Mouse (Mus musculus): Measurements from ENCODE around the gene Tmprss4. TPM values are rescaled to one million over a fixed set of nuclear protein-coding genes. Genes with fewer than 3 reads are reported as not detected.

Gene Tmprss4
- polyA plus RNA-seq, 1 experiment: 0.06 TPM

DNA sequence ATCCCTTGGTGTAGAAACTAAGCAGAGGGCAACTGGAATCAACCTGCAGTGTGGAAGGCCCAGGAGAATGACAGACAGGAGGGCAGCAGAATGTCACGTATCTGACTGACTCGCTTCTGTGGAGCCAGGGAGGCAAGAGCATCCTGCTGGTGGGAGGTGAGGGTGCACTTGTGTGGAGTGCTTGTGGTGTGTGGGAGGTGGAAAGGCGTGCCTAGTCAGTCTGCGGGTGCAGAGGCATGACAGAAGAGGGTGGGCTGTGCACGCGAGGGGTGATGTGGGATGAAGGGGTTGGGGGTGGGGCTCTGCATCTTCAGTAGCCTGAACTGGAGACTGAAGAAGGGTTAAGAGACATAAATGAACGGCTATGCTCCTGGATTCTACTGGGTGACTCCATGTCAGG lies 50.5 kb downstream of the Tmprss4 start:
- H3K36me3 ChIP-seq (ENCODE audit: control insufficient read depth, insufficient read depth, low read length): no peaks in the 10 kb centered on the region
- H3K27ac ChIP-seq (ENCODE audit: control insufficient read depth, insufficient read depth, low read depth, low read length): no peak overlapping the region
- H3K27me3 ChIP-seq (ENCODE audit: control insufficient read depth, insufficient read depth, low read length): no peaks in the 10 kb centered on the region
- no peak overlapping the region for H3K4me3 ChIP-seq (ENCODE audit: control insufficient read depth, low read depth, low read length)
- no peak for TF ChIP-seq CTCF (IDR thresholded peaks at IDR 0.05; ENCODE audit: control insufficient read depth, insufficient read depth, insufficient replicate concordance, low read depth, low read length)
- no peak for TF ChIP-seq POLR2A (IDR thresholded peaks at IDR 0.05; ENCODE audit: control insufficient read depth, low read depth, low read length)
- no peaks in the 10 kb centered on the region; the same call in 1 of the 2 replicates for H3K4me1 ChIP-seq (ENCODE audit: control insufficient read depth, insufficient read depth, low read length)

- Histone ChIP-seq H3K27ac (ENCODE audit: control insufficient read depth, insufficient read depth, low read depth, low read length) (no peak overlapping the region), H3K4me1 (ENCODE audit: control insufficient read depth, insufficient read depth, low read length) (peaks cover 2% of the 10 kb centered on the region; the same call in 1 of the 2 replicates), H3K27me3 (ENCODE audit: control insufficient read depth, insufficient read depth, low read length) (no peaks in the 10 kb centered on the region), H3K36me3 (ENCODE audit: control insufficient read depth, insufficient read depth, low read length) (no peaks in the 10 kb centered on the region), H3K4me3 (ENCODE audit: control insufficient read depth, low read depth, low read length) (no peak overlapping the region)
- TF ChIP-seq POLR2A (IDR thresholded peaks at IDR 0.05; ENCODE audit: control insufficient read depth, low read depth, low read length) (no peak), CTCF (IDR thresholded peaks at IDR 0.05; ENCODE audit: control insufficient read depth, insufficient read depth, insufficient replicate concordance, low read depth, low read length) (no peak)
Measured at GRCm38 (mm10) chr9:45150933-45151332, 53.0 kb downstream of the Tmprss4 start.

- Histone ChIP-seq H3K36me3 (ENCODE audit: control insufficient read depth, insufficient read depth, low read length) (no peaks in the 10 kb centered on the region), H3K27ac (ENCODE audit: control insufficient read depth, insufficient read depth, low read depth, low read length) (no peak overlapping the region), H3K4me3 (ENCODE audit: control insufficient read depth, low read depth, low read length) (peak overlapping the region; percentile 6; the same call in 1 of the 2 replicates), H3K27me3 (ENCODE audit: control insufficient read depth, insufficient read depth, low read length) (no peaks in the 10 kb centered on the region), H3K4me1 (ENCODE audit: control insufficient read depth, insufficient read depth, low read length) (peaks cover 2% of the 10 kb centered on the region; the same call in 1 of the 2 replicates)
- no peak for TF ChIP-seq CTCF (IDR thresholded peaks at IDR 0.05; ENCODE audit: control insufficient read depth, insufficient read depth, insufficient replicate concordance, low read depth, low read length)
- no peak for TF ChIP-seq POLR2A (IDR thresholded peaks at IDR 0.05; ENCODE audit: control insufficient read depth, low read depth, low read length)
Measured at GRCm38 (mm10) chr9:45146267-45146597, 57.7 kb downstream of the Tmprss4 start.

GRCm38 (mm10) chr9:45145533-45146266 lies 58.2 kb downstream of the Tmprss4 start:
- peaks cover 2% of the 10 kb centered on the region; the same call in 1 of the 2 replicates for H3K4me1 ChIP-seq (ENCODE audit: control insufficient read depth, insufficient read depth, low read length)
- TF ChIP-seq CTCF (IDR thresholded peaks at IDR 0.05; ENCODE audit: control insufficient read depth, insufficient read depth, insufficient replicate concordance, low read depth, low read length): no peak
- TF ChIP-seq POLR2A (IDR thresholded peaks at IDR 0.05; ENCODE audit: control insufficient read depth, low read depth, low read length): no peak
- H3K27ac ChIP-seq (ENCODE audit: control insufficient read depth, insufficient read depth, low read depth, low read length): no peak overlapping the region
- H3K36me3 ChIP-seq (ENCODE audit: control insufficient read depth, insufficient read depth, low read length): no peaks in the 10 kb centered on the region
- H3K4me3 ChIP-seq (ENCODE audit: control insufficient read depth, low read depth, low read length): peak overlapping the region; percentile 6; the same call in 1 of the 2 replicates
- H3K27me3 ChIP-seq (ENCODE audit: control insufficient read depth, insufficient read depth, low read length): no peaks in the 10 kb centered on the region

- TF ChIP-seq CTCF (IDR thresholded peaks at IDR 0.05; ENCODE audit: control insufficient read depth, insufficient read depth, insufficient replicate concordance, low read depth, low read length) (no peak), POLR2A (IDR thresholded peaks at IDR 0.05; ENCODE audit: control insufficient read depth, low read depth, low read length) (no peak)
- Histone ChIP-seq H3K4me3 (ENCODE audit: control insufficient read depth, low read depth, low read length) (no peak overlapping the region), H3K36me3 (ENCODE audit: control insufficient read depth, insufficient read depth, low read length) (no peaks in the 10 kb centered on the region), H3K4me1 (ENCODE audit: control insufficient read depth, insufficient read depth, low read length) (peaks cover 5% of the 10 kb centered on the region; the same call in 1 of the 2 replicates), H3K27me3 (ENCODE audit: control insufficient read depth, insufficient read depth, low read length) (peaks cover 6% of the 10 kb centered on the region; the same call in 1 of the 2 replicates), H3K27ac (ENCODE audit: control insufficient read depth, insufficient read depth, low read depth, low read length) (no peak overlapping the region)
Measured at GRCm38 (mm10) chr9:45142686-45143085, 61.2 kb downstream of the Tmprss4 start.

- Histone ChIP-seq H3K36me3 (ENCODE audit: control insufficient read depth, insufficient read depth, low read length) (no peaks in the 10 kb centered on the region), H3K4me1 (ENCODE audit: control insufficient read depth, insufficient read depth, low read length) (peaks cover 4% of the 10 kb centered on the region; the same call in 1 of the 2 replicates), H3K27me3 (ENCODE audit: control insufficient read depth, insufficient read depth, low read length) (peaks cover 6% of the 10 kb centered on the region; the same call in 1 of the 2 replicates), H3K27ac (ENCODE audit: control insufficient read depth, insufficient read depth, low read depth, low read length) (no peak overlapping the region), H3K4me3 (ENCODE audit: control insufficient read depth, low read depth, low read length) (no peak overlapping the region)
- TF ChIP-seq POLR2A (IDR thresholded peaks at IDR 0.05; ENCODE audit: control insufficient read depth, low read depth, low read length) (no peak), CTCF (IDR thresholded peaks at IDR 0.05; ENCODE audit: control insufficient read depth, insufficient read depth, insufficient replicate concordance, low read depth, low read length) (no peak)
Measured at GRCm38 (mm10) chr9:45140945-45141344, 62.9 kb downstream of the Tmprss4 start.

- no peaks in the 10 kb centered on the region for H3K36me3 ChIP-seq (ENCODE audit: control insufficient read depth, insufficient read depth, low read length)
- peaks cover 6% of the 10 kb centered on the region; the same call in 1 of the 2 replicates for H3K27me3 ChIP-seq (ENCODE audit: control insufficient read depth, insufficient read depth, low read length)
- no peak overlapping the region for H3K4me3 ChIP-seq (ENCODE audit: control insufficient read depth, low read depth, low read length)
- peaks cover 3% of the 10 kb centered on the region; the same call in 1 of the 2 replicates for H3K4me1 ChIP-seq (ENCODE audit: control insufficient read depth, insufficient read depth, low read length)
- H3K27ac ChIP-seq (ENCODE audit: control insufficient read depth, insufficient read depth, low read depth, low read length): no peak overlapping the region
- TF ChIP-seq POLR2A (IDR thresholded peaks at IDR 0.05; ENCODE audit: control insufficient read depth, low read depth, low read length) (no peak), CTCF (IDR thresholded peaks at IDR 0.05; ENCODE audit: control insufficient read depth, insufficient read depth, insufficient replicate concordance, low read depth, low read length) (no peak)
Measured at GRCm38 (mm10) chr9:45139082-45139481, 64.8 kb downstream of the Tmprss4 start.

Data from testis, adult 2 months (tissue).